Mouse (Mus musculus) cortical plate, adult 2 months (tissue): ENCODE measurements around the gene Terb2. TPM values are rescaled to one million over a fixed set of nuclear protein-coding genes. Genes with fewer than 3 reads are reported as not detected.

Source experiments
- H3K27ac ChIP-seq: fragments of 200-500 bp; 2 replicates; pipeline ENCODE4 v1.5.1; 2012; ENCODE audit warnings: low read length, control low read depth, inconsistent platforms; ENCODE audit not compliant: insufficient read depth
- H3K4me1 ChIP-seq: fragments of 200-500 bp; 2 replicates; pipeline ENCODE4 v1.6.1; 2011; ENCODE audit warnings: low read length; ENCODE audit not compliant: control insufficient read depth, insufficient read depth
- H3K4me3 ChIP-seq: fragments of 200-500 bp; 2 replicates; pipeline ENCODE4 v1.5.1; 2011; ENCODE audit warnings: mild to moderate bottlenecking, low read length, control low read depth; ENCODE audit not compliant: insufficient read depth
- CTCF ChIP-seq: fragments of 200-500 bp; IDR thresholded peaks from 2 replicates; pipeline ENCODE4 v1.5.1; 2011; ENCODE audit warnings: mild to moderate bottlenecking, control low read depth, low read length; ENCODE audit not compliant: insufficient read depth; ENCODE audit errors: extremely low read depth
- POLR2A ChIP-seq: fragments of 200-500 bp; IDR thresholded peaks from 2 replicates; pipeline ENCODE4 v1.6.1; 2011; ENCODE audit warnings: mild to moderate bottlenecking, low read length, control low read depth; ENCODE audit not compliant: insufficient read depth; ENCODE audit errors: extremely low read depth
- polyA plus RNA-seq: library from polyadenylated mRNA; depleted of rRNA; stranded (reverse); fragments of >200 nt; gene quantifications from 2 replicates; pipeline ENCODE4 v1.2.3, GENCODE M21; 2012

Gene Terb2
- polyA plus RNA-seq, 1 experiment: not detected

DNA sequence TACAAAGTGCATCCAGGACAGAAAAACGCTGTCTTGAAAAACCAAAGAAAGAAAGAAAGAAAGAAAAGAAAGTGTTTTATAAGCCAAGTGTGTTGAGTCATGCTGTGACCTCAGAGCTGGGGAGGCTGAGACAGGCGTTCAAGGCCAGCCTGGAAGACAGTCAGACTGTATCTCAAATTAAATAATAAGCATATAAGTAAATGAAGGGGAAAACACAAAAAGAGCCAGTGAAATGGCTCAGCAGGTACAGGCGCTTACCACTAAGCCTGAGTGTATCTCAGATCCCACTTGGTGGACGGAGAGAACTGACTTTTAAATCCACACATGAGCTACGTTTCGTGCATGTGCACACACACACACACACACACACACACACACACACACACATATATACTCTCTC, 36.8 kb upstream of the Terb2 start:
- TF ChIP-seq POLR2A (no peak), CTCF (no peak)
- no peaks in the 10 kb centered on the region; the same call in 1 of the 2 replicates for H3K4me1 ChIP-seq
- H3K4me3 ChIP-seq: no peak overlapping the region
- H3K27ac ChIP-seq: no peak overlapping the region

DNA sequence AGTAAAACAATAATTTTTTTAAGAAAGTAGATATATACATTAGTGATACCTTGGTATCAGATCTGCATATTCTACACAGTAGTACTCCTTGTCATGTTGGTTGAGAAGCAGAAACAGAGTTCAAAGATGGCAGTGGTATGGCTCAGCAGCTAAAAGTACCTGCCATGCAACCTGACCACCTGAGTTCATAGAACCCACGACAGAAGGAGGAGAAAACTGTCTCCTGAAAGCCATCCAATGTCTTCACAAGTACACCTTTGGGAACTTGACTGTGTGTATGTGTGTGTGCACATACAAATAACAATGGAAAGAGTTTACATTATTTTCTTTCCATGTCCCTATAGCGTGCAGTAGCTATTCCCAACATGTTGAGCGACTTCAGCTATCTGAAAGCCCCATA, 36.4 kb upstream of the Terb2 start:
- Histone ChIP-seq H3K27ac (no peak overlapping the region), H3K4me3 (no peak overlapping the region), H3K4me1 (no peaks in the 10 kb centered on the region; the same call in 1 of the 2 replicates)
- no peak for TF ChIP-seq CTCF
- no peak for TF ChIP-seq POLR2A

DNA sequence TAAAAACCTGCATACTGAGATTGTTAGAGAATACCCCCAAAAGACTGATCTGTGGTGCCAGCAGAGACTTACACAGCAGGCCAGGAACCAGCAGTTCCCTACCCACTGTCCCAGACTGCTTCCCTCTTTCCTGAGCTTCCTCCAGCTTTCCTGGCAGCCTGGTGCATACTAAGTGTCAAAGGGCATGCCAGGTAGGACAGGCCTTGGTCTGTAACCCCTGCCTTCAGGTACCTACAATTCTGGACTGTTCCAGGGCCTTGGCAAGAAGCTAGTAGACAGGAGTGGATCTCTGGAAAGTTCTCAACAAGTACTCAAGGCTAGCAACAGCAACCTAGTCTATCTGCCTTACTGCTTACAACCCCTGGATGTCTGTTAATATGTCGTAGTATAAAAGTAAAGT, 34.9 kb upstream of the Terb2 start:
- no peak overlapping the region for H3K4me3 ChIP-seq
- no peaks in the 10 kb centered on the region; the same call in 1 of the 2 replicates for H3K4me1 ChIP-seq
- no peak for TF ChIP-seq POLR2A
- H3K27ac ChIP-seq: no peak overlapping the region

DNA sequence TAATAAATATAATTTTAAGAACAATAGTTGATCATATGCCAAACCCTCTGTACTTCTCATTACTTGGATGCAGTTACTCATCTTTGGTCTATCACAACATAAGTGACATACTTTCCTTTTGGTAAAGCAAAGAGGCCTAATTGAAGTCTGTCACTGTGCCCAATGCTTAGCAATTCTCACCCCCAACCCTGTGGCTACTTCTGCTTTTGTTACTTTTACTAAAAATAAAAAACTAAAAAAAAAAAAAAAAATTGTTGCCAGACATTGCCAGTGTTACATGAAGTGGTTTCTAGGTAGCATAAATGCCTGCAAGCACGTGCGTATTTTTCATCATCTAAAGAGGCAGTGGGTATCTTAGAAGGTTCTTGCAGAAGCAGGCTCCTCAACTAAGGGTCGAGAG, 33.2 kb upstream of the Terb2 start:
- H3K4me3 ChIP-seq: no peak overlapping the region
- H3K4me1 ChIP-seq: no peaks in the 10 kb centered on the region; the same call in 1 of the 2 replicates
- no peak overlapping the region for H3K27ac ChIP-seq
- TF ChIP-seq POLR2A: no peak

DNA sequence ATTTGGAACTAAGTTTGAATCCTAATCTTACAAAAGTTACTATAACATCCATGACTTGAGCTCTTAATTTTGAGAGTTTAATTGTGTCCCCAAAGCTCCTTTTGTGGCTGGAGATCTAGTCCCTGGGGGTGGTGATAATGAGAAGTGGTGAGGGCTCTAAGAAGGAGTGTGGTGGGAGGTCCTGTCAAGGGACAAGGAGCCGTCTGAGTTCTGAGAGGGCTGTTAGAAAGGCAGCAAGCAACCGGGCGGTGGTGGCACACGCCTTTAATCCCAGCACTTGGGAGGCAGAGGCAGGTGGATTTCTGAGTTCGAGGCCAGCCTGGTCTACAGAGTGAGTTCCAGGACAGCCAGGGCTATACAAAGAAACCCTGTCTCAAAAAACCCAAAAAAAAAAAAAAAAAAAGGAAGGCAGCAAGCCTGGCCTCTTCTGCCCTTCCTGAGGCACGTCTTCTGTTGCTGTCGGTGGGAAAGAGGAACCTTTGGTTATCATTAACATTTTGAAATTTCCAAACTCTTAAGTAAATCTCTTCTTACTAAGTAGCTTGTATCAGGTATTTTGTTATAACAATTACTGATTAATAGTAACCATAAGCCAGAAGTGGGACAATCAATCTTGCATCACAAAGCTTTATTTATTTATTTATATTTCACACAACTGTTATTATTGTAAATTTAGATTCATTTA, 32.2 kb upstream of the Terb2 start:
- H3K4me3 ChIP-seq: no peak overlapping the region
- no peak for TF ChIP-seq POLR2A
- TF ChIP-seq CTCF: no peak
- no peak overlapping the region for H3K27ac ChIP-seq
- H3K4me1 ChIP-seq: peaks cover 2% of the 10 kb centered on the region; the same call in 1 of the 2 replicates

DNA sequence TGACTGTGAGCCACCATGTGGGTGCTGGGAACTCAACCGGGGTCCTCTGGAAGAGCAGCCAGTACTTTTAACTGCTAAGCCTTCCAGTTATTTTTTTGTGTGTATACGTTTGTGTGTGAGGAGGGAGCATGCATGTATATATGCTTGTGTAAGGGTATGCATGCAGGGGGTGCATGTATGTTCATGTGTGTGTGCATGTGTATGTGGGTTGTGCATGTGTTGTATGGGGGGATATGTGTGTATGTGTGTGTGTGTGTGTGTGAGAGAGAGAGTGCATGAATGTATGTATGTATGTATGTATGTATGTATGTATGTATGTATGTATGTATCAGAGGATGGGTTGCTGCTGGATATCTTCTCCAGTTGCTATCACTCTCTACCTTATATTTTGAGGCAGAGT, 31.6 kb upstream of the Terb2 start:
- H3K4me3 ChIP-seq: no peak overlapping the region
- H3K4me1 ChIP-seq: peaks cover 2% of the 10 kb centered on the region; the same call in 1 of the 2 replicates
- no peak overlapping the region for H3K27ac ChIP-seq
- no peak for TF ChIP-seq POLR2A
- no peak for TF ChIP-seq CTCF

DNA sequence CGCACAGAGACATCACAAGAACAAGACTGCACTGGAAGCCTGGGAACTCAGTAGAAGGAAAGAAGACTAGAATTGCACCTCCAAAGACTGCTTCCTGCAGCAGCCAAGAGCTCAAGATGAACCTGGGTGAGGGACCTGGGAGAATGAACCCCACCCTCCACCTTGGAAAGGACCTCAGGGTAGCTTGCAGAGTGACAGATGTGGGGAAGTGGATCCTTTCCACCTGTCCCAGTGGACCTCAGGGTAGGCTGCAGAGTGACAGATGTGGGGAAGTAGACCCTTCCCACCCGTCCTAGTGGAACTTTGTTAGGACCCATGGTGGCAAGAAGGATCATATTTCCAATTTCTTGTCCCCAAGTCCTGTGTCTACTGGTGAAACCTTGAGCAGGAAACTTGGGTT, 30.8 kb upstream of the Terb2 start:
- no peak for TF ChIP-seq CTCF
- TF ChIP-seq POLR2A: no peak
- H3K27ac ChIP-seq: no peak overlapping the region
- no peak overlapping the region for H3K4me3 ChIP-seq
- peaks cover 2% of the 10 kb centered on the region; the same call in 1 of the 2 replicates for H3K4me1 ChIP-seq

DNA sequence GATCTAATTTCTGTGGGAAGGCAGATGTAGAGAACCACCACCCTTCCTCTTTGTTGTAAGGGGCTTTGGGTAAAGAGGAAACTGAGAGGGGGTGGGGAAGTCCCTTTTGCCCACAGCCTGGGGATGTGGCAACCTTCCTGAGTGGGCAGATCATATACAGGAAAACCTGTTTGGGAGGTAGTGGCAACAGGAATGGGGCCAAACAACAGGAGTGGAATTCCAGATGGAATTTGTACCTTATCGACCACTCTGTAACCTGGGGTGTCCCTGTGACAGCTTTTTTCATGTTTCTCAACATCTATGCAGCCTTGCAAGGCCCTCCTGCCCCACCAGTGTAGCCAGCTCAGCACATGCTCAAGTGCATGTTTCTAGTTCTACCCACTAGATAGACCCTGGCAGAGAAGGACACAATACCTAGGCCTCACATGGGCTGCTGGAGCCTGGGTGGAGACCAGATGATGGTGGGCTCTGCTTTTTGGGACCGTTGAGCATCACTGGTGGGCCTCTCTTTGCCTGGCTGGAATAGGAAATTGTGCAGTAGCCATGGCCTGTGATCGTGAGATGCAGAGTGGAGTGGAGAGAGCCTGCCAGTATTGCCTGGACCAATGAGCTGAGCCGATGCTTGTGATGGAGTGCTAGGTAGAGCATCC, 29.9 kb upstream of the Terb2 start:
- H3K4me1 ChIP-seq: peaks cover 2% of the 10 kb centered on the region; the same call in 1 of the 2 replicates
- TF ChIP-seq CTCF (no peak), POLR2A (no peak)
- H3K27ac ChIP-seq: no peak overlapping the region
- H3K4me3 ChIP-seq: no peak overlapping the region

DNA sequence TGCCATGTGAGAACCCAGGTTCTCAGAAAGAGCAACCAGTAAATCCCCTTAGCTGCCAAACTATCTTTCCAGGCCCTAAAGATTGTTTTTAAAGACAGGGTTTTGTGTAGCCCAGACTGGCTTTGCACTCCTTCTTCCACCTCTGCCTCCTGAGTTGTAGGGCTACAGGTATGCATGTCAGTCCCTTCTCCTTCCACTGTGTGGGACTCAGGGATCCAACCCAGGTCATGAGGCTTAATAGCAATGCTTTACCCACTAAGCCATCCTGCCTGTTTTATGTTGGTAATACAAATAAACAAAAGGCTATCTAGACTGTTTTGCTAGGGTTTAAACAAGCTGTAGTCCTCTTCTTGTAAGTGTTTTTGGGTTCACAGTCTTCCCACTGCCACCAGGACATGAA, 28.5 kb upstream of the Terb2 start:
- H3K27ac ChIP-seq: no peak overlapping the region
- H3K4me1 ChIP-seq: peaks cover 2% of the 10 kb centered on the region; the same call in 1 of the 2 replicates
- H3K4me3 ChIP-seq: no peak overlapping the region
- no peak for TF ChIP-seq CTCF
- TF ChIP-seq POLR2A: no peak

DNA sequence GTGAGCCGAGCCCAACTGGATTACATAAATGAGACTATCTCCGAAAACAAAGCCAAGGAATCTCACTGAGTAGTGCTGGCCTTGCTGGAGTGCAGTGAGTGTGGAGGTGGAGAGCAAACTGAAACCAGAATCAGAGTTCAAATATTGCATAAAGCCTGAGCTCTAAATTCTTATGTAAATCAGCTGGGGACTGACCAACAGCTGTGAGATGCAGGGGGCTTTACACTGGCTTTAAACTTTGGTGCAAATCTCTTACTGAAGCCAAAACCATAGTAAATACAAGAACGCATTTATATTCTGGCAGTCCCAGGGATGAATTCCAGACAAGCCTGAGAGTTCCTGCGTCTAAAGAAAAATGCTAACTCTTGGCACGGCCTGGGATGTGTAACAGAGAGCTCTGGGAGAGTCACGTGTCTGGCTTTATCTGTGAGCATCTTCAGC, 27.7 kb upstream of the Terb2 start:
- TF ChIP-seq CTCF (no peak), POLR2A (no peak)
- Histone ChIP-seq H3K27ac (no peak overlapping the region), H3K4me3 (no peak overlapping the region), H3K4me1 (peaks cover 2% of the 10 kb centered on the region; the same call in 1 of the 2 replicates)
